2 mouse cellular contexts compared by ENCODE assay signal in the genomic region with DNA sequence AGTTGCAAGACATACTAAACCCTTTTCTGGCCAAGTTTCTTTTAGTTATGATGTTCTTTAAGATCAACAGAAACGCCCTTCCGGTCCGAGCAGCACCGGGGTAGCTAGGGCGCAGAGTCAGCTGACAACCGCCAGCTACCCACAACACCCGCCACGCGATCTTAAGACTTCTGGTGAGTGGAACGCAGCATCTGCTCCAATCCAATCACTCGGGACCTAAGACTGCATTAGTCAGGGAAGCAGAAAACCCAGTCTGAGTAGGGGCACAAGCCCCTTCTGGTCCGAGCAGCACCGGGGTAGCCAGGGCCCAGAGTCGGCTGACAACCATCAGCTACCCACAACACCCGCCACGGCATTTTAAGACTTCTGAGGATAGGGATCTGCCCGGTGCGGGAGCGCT. TPM values are rescaled to one million over a fixed set of nuclear protein-coding genes. Genes with fewer than 3 reads are reported as not detected.
"Had no signal": no experiment of that assay in that cellular context is flagged by ENCODE, and none has a peak within 500 bp of the region (broad histone marks: within the 10 kb centered on the region; RNA-seq: fewer than 3 reads in every experiment).

No protein-coding gene starts in this region.

RNA-seq across cellular contexts. Expression of a gene that starts 36.3 kb away (rescaled TPM):
- total RNA-seq: megakaryocyte progenitor cell, adult 5-6 weeks had no signal
- polyA plus RNA-seq: macrophage had no signal
